In the genomic region with DNA sequence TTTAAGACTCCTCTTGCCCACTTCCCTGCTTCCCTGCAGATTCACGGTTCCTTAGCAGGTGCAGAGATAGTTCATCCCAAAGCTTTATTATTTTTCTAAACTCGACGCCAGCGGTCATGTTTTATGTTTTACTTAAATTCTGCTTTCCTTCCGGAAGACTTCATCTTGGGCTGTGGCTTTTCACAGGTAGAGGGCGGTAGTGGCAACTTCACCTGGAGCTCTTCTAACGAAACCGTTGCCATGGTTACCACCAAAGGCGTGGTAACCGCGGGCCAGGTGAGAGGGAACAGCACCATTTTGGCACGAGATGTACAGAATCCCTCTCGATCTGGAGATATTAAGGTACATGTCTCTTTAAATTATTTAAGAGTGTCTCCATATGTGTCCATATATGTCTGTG, we compare ENCODE assay signal across 8 mouse cellular contexts. TPM values are rescaled to one million over a fixed set of nuclear protein-coding genes. Genes with fewer than 3 reads are reported as not detected.
A peak's percentile ranks its signal among the peaks of the same experiment; 100 is the strongest.
DNase-seq lines count a peak whose midpoint lies in the region; ATAC-seq and TF ChIP-seq lines count a peak whose summit lies in the region.

No protein-coding gene starts in this region.

- H3K4me3 ChIP-seq in forebrain, embryonic 14.5 days (ENCODE audit: low read depth, low read length), result no peak overlapping the region
- H3K4me3 ChIP-seq in forebrain, embryonic 16.5 days (replicated peaks; ENCODE audit: low read length), result no peak overlapping the region
- no peak overlapping the region for H3K4me3 ChIP-seq in stomach, postnatal 0 days (ENCODE audit: low read depth, low read length)

- no peak overlapping the region for H3K27ac ChIP-seq in forebrain, embryonic 14.5 days (ENCODE audit: low read depth, low read length)
- no peak overlapping the region for H3K27ac ChIP-seq in forebrain, embryonic 16.5 days (ENCODE audit: low read length)
- no peak overlapping the region for H3K27ac ChIP-seq in stomach, postnatal 0 days (replicated peaks)

- H3K4me1 ChIP-seq in forebrain, embryonic 14.5 days (ENCODE audit: control insufficient read depth, insufficient read depth, low read length), result no peaks in the 10 kb centered on the region
- no peaks in the 10 kb centered on the region for H3K4me1 ChIP-seq in forebrain, embryonic 16.5 days (replicated peaks; ENCODE audit: control insufficient read depth, insufficient read depth, low read length)
- no peaks in the 10 kb centered on the region for H3K4me1 ChIP-seq in stomach, postnatal 0 days (replicated peaks; ENCODE audit: control insufficient read depth, insufficient read depth)

- no peaks in the 10 kb centered on the region for H3K36me3 ChIP-seq in forebrain, embryonic 14.5 days (ENCODE audit: control insufficient read depth, insufficient read depth, low read length)
- no peaks in the 10 kb centered on the region for H3K36me3 ChIP-seq in forebrain, embryonic 16.5 days (ENCODE audit: control insufficient read depth, insufficient read depth)
- no peaks in the 10 kb centered on the region for H3K36me3 ChIP-seq in stomach, postnatal 0 days (ENCODE audit: control insufficient read depth, insufficient read depth, low read length)

- ATAC-seq in forebrain, embryonic 14.5 days, result no peak
- ATAC-seq in forebrain, embryonic 16.5 days, result no peak
- ATAC-seq in stomach, postnatal 0 days (ENCODE audit: low FRiP score, low TSS enrichment), result no peak

- WGBS in forebrain, embryonic 14.5 days, result 35% methylated on average over 13 of the region's 13 CpGs
- 31% methylated on average over 13 of the region's 13 CpGs for WGBS in forebrain, embryonic 16.5 days
- 32% methylated on average over 13 of the region's 13 CpGs for whole genome bisulfite sequencing in stomach, postnatal 0 days

- H3K27me3 ChIP-seq in forebrain, embryonic 14.5 days (replicated peaks; ENCODE audit: control insufficient read depth, insufficient read depth, low read length), result no peaks in the 10 kb centered on the region
- H3K27me3 ChIP-seq in forebrain, embryonic 16.5 days (replicated peaks; ENCODE audit: control insufficient read depth, insufficient read depth, low read length), result no peaks in the 10 kb centered on the region
- no peaks in the 10 kb centered on the region for H3K27me3 ChIP-seq in stomach, postnatal 0 days (ENCODE audit: control insufficient read depth, insufficient read depth, low read length)

- peak; percentile 68 for TF ChIP-seq CTCF in stomach, postnatal 0 days (IDR thresholded peaks at IDR 0.05; ENCODE audit: low read depth)

- peak; percentile 13 for DNase-seq in forebrain, embryonic 14.5 days (ENCODE audit: low spot score)
- DNase-seq in retina, embryonic 14.5 days (ENCODE audit: low spot score), result peak; percentile 2
- no peak for DNase-seq in retina, postnatal 1 day
- peak; percentile 69 for DNase-seq in induced T-regulatory cell, adult 2 months (ENCODE audit: low read depth)
- DNase-seq in stomach, postnatal 0 days (ENCODE audit: low spot score), result peak; percentile 69
- DNase-seq in adrenal gland, adult (ENCODE audit: inconsistent age in 2 of 2, low spot score in 1 of 2), result no peak
- no peak for DNase-seq in T-cell, adult 2 months (ENCODE audit: low spot score)

- no peak for TF ChIP-seq EP300 in stomach, postnatal 0 days (optimal IDR thresholded peaks at IDR 0.05)

- no peak overlapping the region for H3K9ac ChIP-seq in forebrain, embryonic 14.5 days (ENCODE audit: low read length)
- H3K9ac ChIP-seq in forebrain, embryonic 16.5 days (replicated peaks; ENCODE audit: low read depth, low read length), result no peak overlapping the region
- no peak overlapping the region for H3K9ac ChIP-seq in stomach, postnatal 0 days (ENCODE audit: low read length)

- no peak overlapping the region for H3K4me2 ChIP-seq in forebrain, embryonic 14.5 days (ENCODE audit: low read length)
- no peak overlapping the region for H3K4me2 ChIP-seq in forebrain, embryonic 16.5 days (ENCODE audit: low read length)
- H3K4me2 ChIP-seq in stomach, postnatal 0 days (replicated peaks; ENCODE audit: low read depth), result no peak overlapping the region

- no peaks in the 10 kb centered on the region for H3K9me3 ChIP-seq in forebrain, embryonic 14.5 days (replicated peaks; ENCODE audit: control insufficient read depth, low read length)
- no peaks in the 10 kb centered on the region for H3K9me3 ChIP-seq in forebrain, embryonic 16.5 days (ENCODE audit: control insufficient read depth, low read length)
- no peaks in the 10 kb centered on the region for H3K9me3 ChIP-seq in stomach, postnatal 0 days (ENCODE audit: control insufficient read depth, low read length)

RNA-seq across cellular contexts. Expression of gene Nup210l, which starts 32.7 kb away (rescaled TPM):
- 0.28 and 0.30 TPM in 2 replicates for polyA plus RNA-seq in forebrain, embryonic 14.5 days (2014; fragmentation: Nextera tagmentation; extraction: Ambion mirVana)
- polyA plus RNA-seq in forebrain, embryonic 16.5 days (2015; fragmentation: Nextera tagmentation; extraction: Ambion mirVana), result 0.22 and 0.42 TPM in 2 replicates
- polyA plus RNA-seq in stomach, postnatal 0 days (2015; fragmentation: Nextera tagmentation; extraction: Ambion mirVana), result 0.05 and 0.06 TPM in 2 replicates

Comparison
In these comparisons a context has a peak if more than half of its experiments do, and no peak if none do; other contexts are left out.
1. DNase-seq: peak in forebrain, embryonic 14.5 days (single experiment), retina, embryonic 14.5 days (single experiment), induced T-regulatory cell, adult 2 months (single experiment) and stomach, postnatal 0 days (single experiment); none in retina, postnatal 1 day (single experiment), adrenal gland, adult (0 of 2) and T-cell, adult 2 months (single experiment).